Mouse (Mus musculus) lung, postnatal 10 days (tissue): Measurements from ENCODE around the gene P3h3.
A peak's percentile ranks its signal among the peaks of the same experiment; 100 is the strongest.
"Not testable (repeated sequence)": the region's sequence is repeated elsewhere in the genome, so short reads cannot be mapped to it uniquely, and the experiment has no call there.

Source experiments
- DNase-seq: peaks from one replicate; pipeline ENCODE4 v3.0.0; 2021

Gene P3h3

GRCm38 (mm10) chr6:124856916-124857839, at the start of gene P3h3:
Gene P3h3 (minus strand): TSS chr6:124857752.
- peak; percentile 90 for DNase-seq

- no peak for DNase-seq
Measured at GRCm38 (mm10) chr6:124904991-124905860, 47.7 kb upstream of the P3h3 start.

- DNase-seq: peak; percentile 90
Measured at GRCm38 (mm10) chr6:124904161-124904981, 46.8 kb upstream of the P3h3 start.

- peak; percentile 98 for DNase-seq
Measured at GRCm38 (mm10) chr6:124903580-124904151, 46.1 kb upstream of the P3h3 start.

- no peak for DNase-seq
Measured at GRCm38 (mm10) chr6:124901851-124902250, 44.3 kb upstream of the P3h3 start.

GRCm38 (mm10) chr6:124900801-124901480, 43.4 kb upstream of the P3h3 start:
- no peak for DNase-seq

GRCm38 (mm10) chr6:124900056-124900800, 42.7 kb upstream of the P3h3 start:
- DNase-seq: no peak

GRCm38 (mm10) chr6:124898359-124898758, 40.8 kb upstream of the P3h3 start:
- DNase-seq: no peak

- DNase-seq: not testable (repeated sequence)
Measured at GRCm38 (mm10) chr6:124894113-124894512, 36.6 kb upstream of the P3h3 start.

GRCm38 (mm10) chr6:124890997-124891396, 33.4 kb upstream of the P3h3 start:
- DNase-seq: no peak

GRCm38 (mm10) chr6:124888555-124889125, 31.1 kb upstream of the P3h3 start:
- no peak for DNase-seq

- DNase-seq: no peak
Measured at GRCm38 (mm10) chr6:124887986-124888385, 30.4 kb upstream of the P3h3 start, which contains the start of gene Cd4. Gene Cd4 (minus strand): TSS chr6:124888221.

- DNase-seq: no peak
Measured at GRCm38 (mm10) chr6:124885956-124886381, 28.4 kb upstream of the P3h3 start.

- no peak for DNase-seq
Measured at GRCm38 (mm10) chr6:124884714-124885500, 27.4 kb upstream of the P3h3 start.

- DNase-seq: no peak
Measured at GRCm38 (mm10) chr6:124883351-124883750, 25.8 kb upstream of the P3h3 start.

GRCm38 (mm10) chr6:124881821-124882220, 24.3 kb upstream of the P3h3 start:
- no peak for DNase-seq

- no peak for DNase-seq
Measured at GRCm38 (mm10) chr6:124879390-124879789, 21.8 kb upstream of the P3h3 start.

- no peak for DNase-seq
Measured at GRCm38 (mm10) chr6:124874348-124874747, 16.8 kb upstream of the P3h3 start.

GRCm38 (mm10) chr6:124866560-124866959, 9.0 kb upstream of the P3h3 start:
- DNase-seq: no peak
